ENCODE assay signal across 12 mouse cellular contexts in genomic region chr7:6874448-6874847, GRCm38 (mm10).
DNase-seq lines count a peak whose midpoint lies in the region; ATAC-seq lines count a peak whose summit lies in the region.
"Had no signal": no experiment of that assay in that cellular context is flagged by ENCODE, and none has a peak within 500 bp of the region (broad histone marks: within the 10 kb centered on the region; RNA-seq: fewer than 3 reads in every experiment).

No protein-coding gene starts in this region.

- H3K9me3 ChIP-seq in kidney, embryonic 15.5 days (replicated peaks): no peaks in the 10 kb centered on the region
- H3K9me3 ChIP-seq: limb, embryonic 13.5 days had no signal

- H3K27me3 ChIP-seq in kidney, embryonic 15.5 days: no peaks in the 10 kb centered on the region
- H3K27me3 ChIP-seq: CH12.LX; limb, embryonic 13.5 days; megakaryocyte, embryonic 14.5 days had no signal

- H3K9ac ChIP-seq in kidney, embryonic 15.5 days: no peak overlapping the region
- H3K9ac ChIP-seq: limb, embryonic 13.5 days had no signal

- WGBS in kidney, embryonic 15.5 days: 77% methylated on average over 19 of the region's 19 CpGs

- no peaks in the 10 kb centered on the region for H3K4me1 ChIP-seq in kidney, embryonic 15.5 days
- H3K4me1 ChIP-seq: limb, embryonic 13.5 days; megakaryocyte, embryonic 14.5 days had no signal

- no peak overlapping the region for H3K4me3 ChIP-seq in kidney, embryonic 15.5 days (replicated peaks)
- H3K4me3 ChIP-seq: limb, embryonic 13.5 days; megakaryocyte, embryonic 14.5 days had no signal

- DNase-seq in layer of hippocampus, adult 8-10 months (ENCODE audit: low spot score in 2 of 2): peak; percentile 31 to 40
- DNase-seq in layer of hippocampus, postnatal 25 days (ENCODE audit: extremely low spot score in 1 of 2, low spot score in 1 of 2): no peak
- peak; percentile 31 for DNase-seq in frontal cortex, postnatal 14 days (ENCODE audit: low spot score in 2 of 2)
- DNase-seq in left cerebral cortex, postnatal 4 days: peak; percentile 60
- peak; percentile 77 to 78 for DNase-seq in right cerebral cortex, postnatal 10 days (ENCODE audit: low spot score in 2 of 2)
- no peak for DNase-seq in gastrocnemius, postnatal 10 days
- no peak for DNase-seq in heart, adult 8-10 months (ENCODE audit: low spot score)
- DNase-seq: heart, postnatal 36 days had no signal

- H3K4me2 ChIP-seq in kidney, embryonic 15.5 days: no peak overlapping the region
- H3K4me2 ChIP-seq: limb, embryonic 13.5 days had no signal

- H3K27ac ChIP-seq in kidney, embryonic 15.5 days: no peak overlapping the region
- H3K27ac ChIP-seq: limb, embryonic 13.5 days had no signal

- H3K36me3 ChIP-seq in kidney, embryonic 15.5 days: no peaks in the 10 kb centered on the region
- H3K36me3 ChIP-seq: limb, embryonic 13.5 days had no signal

- no peak for ATAC-seq in kidney, embryonic 15.5 days (replicated peaks; ENCODE audit: low FRiP score)

- intact Hi-C loops in left cerebral cortex, postnatal 4 days (cut with DNase I): no loop called here

Comparison
In these comparisons a context has a peak if more than half of its experiments do, and no peak if none do; other contexts are left out.
1. DNase-seq: peak in layer of hippocampus, adult 8-10 months (2 of 2), frontal cortex, postnatal 14 days (2 of 2), left cerebral cortex, postnatal 4 days (single experiment) and right cerebral cortex, postnatal 10 days (2 of 2); none in layer of hippocampus, postnatal 25 days (0 of 2), gastrocnemius, postnatal 10 days (single experiment) and heart, adult 8-10 months (single experiment).